Mouse (Mus musculus) midbrain, embryonic 14.5 days (tissue): ENCODE measurements around the gene Kmt5b. TPM values are rescaled to one million over a fixed set of nuclear protein-coding genes. Genes with fewer than 3 reads are reported as not detected.

Source experiments
- ATAC-seq: fragments of 200-750 bp; cut with Nextera tagmentation; 2 replicates; pipeline ENCODE4 v1.8.0; 2017; ENCODE audit warnings: moderate number of reproducible peaks, moderate library complexity; ENCODE audit not compliant: low FRiP score, low TSS enrichment
- DNase-seq: peaks from one replicate; pipeline ENCODE4 v3.0.0-alpha.2; 2015
- H3K27ac ChIP-seq: fragments of 300-500 bp; sonication (generic); replicated peaks from 2 replicates; pipeline ENCODE4 v1.5.1; 2014; ENCODE audit warnings: mild to moderate bottlenecking, low read depth, low read length, moderate library complexity
- H3K27me3 ChIP-seq: fragments of 300-500 bp; sonication (generic); 2 replicates; pipeline ENCODE4 v1.6.1; 2014; ENCODE audit warnings: low read length, control low read depth, mixed read lengths; ENCODE audit not compliant: control insufficient read depth, insufficient read depth
- H3K36me3 ChIP-seq: fragments of 300-500 bp; sonication (generic); 2 replicates; pipeline ENCODE4 v1.6.1; 2014; ENCODE audit warnings: low read length, control low read depth; ENCODE audit not compliant: control insufficient read depth, insufficient read depth
- H3K4me1 ChIP-seq: fragments of 300-500 bp; sonication (generic); 2 replicates; pipeline ENCODE4 v1.6.1; 2014; ENCODE audit warnings: mild to moderate bottlenecking, antibody characterized with exemption, low read length, control low read depth; ENCODE audit not compliant: control insufficient read depth, insufficient read depth
- H3K4me2 ChIP-seq: fragments of 300-500 bp; sonication (generic); 2 replicates; pipeline ENCODE4 v1.6.1; 2014; ENCODE audit warnings: mild to moderate bottlenecking, low read length, moderate library complexity
- H3K4me3 ChIP-seq: fragments of 300-500 bp; sonication (generic); replicated peaks from 2 replicates; pipeline ENCODE4 v1.5.1; 2014; ENCODE audit warnings: low read depth, low read length
- H3K9ac ChIP-seq: fragments of 300-500 bp; sonication (generic); replicated peaks from 2 replicates; pipeline ENCODE4 v1.6.1; 2014; ENCODE audit warnings: mild to moderate bottlenecking, low read length, moderate library complexity
- H3K9me3 ChIP-seq: fragments of 300-500 bp; sonication (generic); 2 replicates; pipeline ENCODE4 v1.6.1; 2016; ENCODE audit warnings: low read length, control low read depth, mixed read lengths; ENCODE audit not compliant: control insufficient read depth
- WGBS: fragments of 180-500 bp; shearing (Covaris S2); extraction: QIAGEN DNeasy Blood & Tissue Kit; methylation state at CpG from one replicate; pipeline ENCODE4 v1.1.7; 2014; 5-methylcytosine and 5-hydroxymethylcytosine counted together
- polyA plus RNA-seq: library from polyadenylated mRNA; unstranded; fragments of >200 nt; fragmentation: Nextera tagmentation; extraction: Ambion mirVana; gene quantifications from 2 replicates; pipeline ENCODE4 v1.2.1, GENCODE M21; 2014

Gene Kmt5b
- 55.6 and 74.0 TPM in 2 replicates for polyA plus RNA-seq

DNA sequence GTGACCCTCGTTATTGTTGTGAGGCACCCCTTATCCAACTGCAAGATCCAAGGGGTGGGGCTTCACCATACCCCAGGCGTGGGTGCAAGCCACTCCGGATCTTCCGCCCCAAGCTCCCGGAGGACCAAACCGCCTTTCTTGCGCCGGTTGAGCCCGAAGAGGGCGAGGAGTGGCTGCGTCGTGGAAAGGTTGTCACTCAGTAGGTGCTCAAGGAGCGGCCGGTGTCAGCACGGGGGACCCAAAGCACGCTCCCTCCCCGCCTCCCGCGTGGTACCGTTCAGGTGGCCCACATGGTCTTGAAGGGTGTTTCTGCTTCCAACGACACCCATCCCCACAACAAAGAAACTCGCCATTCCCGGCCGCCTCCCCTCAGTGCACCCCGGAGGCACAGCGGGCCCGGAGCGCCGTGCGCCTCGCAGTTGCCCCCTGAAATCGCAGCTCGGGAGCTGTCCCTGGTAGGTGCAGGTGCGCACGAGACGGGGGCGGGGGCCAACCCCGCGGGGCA is at the start of gene Kmt5b:
Kmt5b (plus strand) TSS at position 146 of the 505 bp plus-strand sequence.
- Histone ChIP-seq H3K9me3 (no peaks in the 10 kb centered on the region), H3K36me3 (no peaks in the 10 kb centered on the region), H3K4me3 (peak within 1 kb of the TSS; percentile 99), H3K9ac (peak within 1 kb of the TSS; percentile 100), H3K27ac (peak within 1 kb of the TSS; percentile 100), H3K27me3 (no peaks in the 10 kb centered on the region), H3K4me2 (peak within 1 kb of the TSS; percentile 90), H3K4me1 (peaks cover 24% of the 10 kb centered on the region)
- DNase-seq: peak; percentile 77
- WGBS: 1% methylated on average over 39 of the region's 39 CpGs
- ATAC-seq: peak; percentile 46

DNA sequence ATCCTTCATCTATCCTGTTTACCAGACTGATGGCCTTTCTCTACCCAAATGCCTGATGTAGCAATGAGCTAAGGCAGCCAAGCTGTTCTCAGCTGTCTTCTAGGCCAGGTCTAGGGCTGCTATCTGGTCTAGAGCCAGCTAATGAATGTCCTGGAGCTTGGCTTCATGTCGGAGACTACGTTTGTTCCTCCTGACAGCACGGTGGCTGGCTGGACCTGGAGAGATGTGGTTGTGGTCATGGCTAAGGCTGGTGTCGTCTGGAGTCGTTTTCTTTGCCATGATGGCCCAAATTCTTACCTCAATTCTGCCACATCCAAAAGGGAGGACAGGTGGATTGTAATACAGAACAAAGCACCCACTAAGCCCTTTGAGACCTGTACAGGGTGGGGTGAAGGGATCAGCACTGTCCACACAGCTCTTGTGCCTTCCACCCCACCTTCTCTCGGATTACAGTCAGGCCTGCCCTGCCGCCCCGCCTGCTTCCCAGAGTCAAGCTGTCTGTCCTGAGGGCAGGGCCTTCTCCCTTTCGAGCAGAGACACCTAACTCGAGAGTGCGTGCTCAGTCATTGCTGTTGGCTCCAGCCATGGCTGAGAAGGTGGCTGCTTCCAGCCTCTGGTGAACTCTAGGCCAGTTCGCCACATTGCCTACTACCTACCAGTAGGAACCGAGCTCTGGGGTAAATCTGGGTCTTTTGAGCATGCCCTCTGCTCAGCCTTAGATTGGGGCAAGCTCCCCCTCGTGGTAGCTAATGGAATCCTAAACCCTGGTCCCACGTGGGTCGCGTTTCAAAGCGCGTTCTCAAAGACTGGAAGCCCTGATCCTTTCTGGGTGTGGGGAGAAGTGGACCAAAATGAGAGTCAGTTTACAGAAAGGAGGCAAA is 48.5 kb upstream of the Kmt5b start:
- Histone ChIP-seq H3K9ac (peak overlapping the region; percentile 29; the same call in 1 of the 2 replicates), H3K4me2 (peak overlapping the region; percentile 66), H3K4me1 (0 out of 2 replicates have a peak, but pooled peaks cover 9% of the 10 kb centered on the region), H3K4me3 (peak overlapping the region; percentile 31), H3K27me3 (no peaks in the 10 kb centered on the region), H3K27ac (no peak overlapping the region), H3K36me3 (peaks cover 43% of the 10 kb centered on the region), H3K9me3 (no peaks in the 10 kb centered on the region)
- peak; percentile 79 for DNase-seq
- ATAC-seq: peak; percentile 58
- WGBS: 43% methylated on average over 19 of the region's 19 CpGs

DNA sequence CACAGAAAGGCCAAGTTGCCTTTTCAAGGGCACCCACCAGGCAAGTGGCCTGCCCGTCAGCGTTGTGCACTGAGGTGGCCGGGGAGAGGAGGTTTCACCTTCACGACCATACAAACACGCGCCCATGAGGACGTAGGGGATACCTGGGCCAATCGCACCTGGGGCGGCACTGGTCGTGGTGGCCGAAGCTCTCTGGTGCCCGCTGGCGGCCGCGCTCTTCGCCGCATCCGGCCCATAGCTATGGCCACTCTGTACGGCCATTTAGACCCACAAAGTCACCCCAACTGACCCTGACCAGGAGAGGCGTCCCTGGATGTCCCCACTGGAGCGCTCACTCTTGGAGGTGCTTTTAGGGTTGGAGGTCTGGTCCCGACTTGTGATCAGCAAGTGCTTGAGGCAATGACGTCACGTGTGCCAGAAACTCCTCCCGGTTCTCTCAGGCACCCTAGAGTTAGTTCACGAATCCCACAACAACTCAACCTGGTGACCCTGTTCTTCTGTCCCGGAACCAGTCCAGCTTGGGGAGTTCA is 47.8 kb upstream of the Kmt5b start:
- H3K4me1 ChIP-seq: 0 out of 2 replicates have a peak, but pooled peaks cover 9% of the 10 kb centered on the region

GRCm38 (mm10) chr19:3723170-3723569 is 44.1 kb upstream of the Kmt5b start:
- Histone ChIP-seq H3K36me3 (peaks cover 3% of the 10 kb centered on the region; the same call in 1 of the 2 replicates), H3K4me2 (no peak overlapping the region), H3K9me3 (no peaks in the 10 kb centered on the region), H3K27ac (no peak overlapping the region), H3K9ac (no peak overlapping the region), H3K4me3 (no peak overlapping the region), H3K27me3 (no peaks in the 10 kb centered on the region), H3K4me1 (0 out of 2 replicates have a peak, but pooled peaks cover 9% of the 10 kb centered on the region)
- 93% methylated on average over 9 of the region's 9 CpGs for WGBS
- ATAC-seq (no peak), DNase-seq (no peak)

More for the DNA sequence above, 47.8 kb upstream of the Kmt5b start:
- no peaks in the 10 kb centered on the region for H3K9me3 ChIP-seq
- DNase-seq: peak; percentile 58
- no peak overlapping the region for H3K27ac ChIP-seq
- peak overlapping the region; percentile 66 for H3K4me2 ChIP-seq
- peaks cover 40% of the 10 kb centered on the region for H3K36me3 ChIP-seq
- H3K9ac ChIP-seq: peak overlapping the region; percentile 29; the same call in 1 of the 2 replicates
- WGBS: 2% methylated on average over 27 of the region's 27 CpGs
- H3K27me3 ChIP-seq: no peaks in the 10 kb centered on the region
- H3K4me3 ChIP-seq: peak overlapping the region; percentile 31
- peak; percentile 27; the same call in 1 of the 2 replicates for ATAC-seq

GRCm38 (mm10) chr19:3723904-3724303 is 43.3 kb upstream of the Kmt5b start:
- Histone ChIP-seq H3K27me3 (no peaks in the 10 kb centered on the region), H3K36me3 (no peaks in the 10 kb centered on the region), H3K4me3 (no peak overlapping the region), H3K4me2 (no peak overlapping the region), H3K27ac (no peak overlapping the region), H3K4me1 (0 out of 2 replicates have a peak, but pooled peaks cover 7% of the 10 kb centered on the region), H3K9ac (no peak overlapping the region), H3K9me3 (no peaks in the 10 kb centered on the region)
- DNase-seq (peak; percentile 31), ATAC-seq (no peak)
- WGBS: 76% methylated on average over 4 of the region's 4 CpGs

DNA sequence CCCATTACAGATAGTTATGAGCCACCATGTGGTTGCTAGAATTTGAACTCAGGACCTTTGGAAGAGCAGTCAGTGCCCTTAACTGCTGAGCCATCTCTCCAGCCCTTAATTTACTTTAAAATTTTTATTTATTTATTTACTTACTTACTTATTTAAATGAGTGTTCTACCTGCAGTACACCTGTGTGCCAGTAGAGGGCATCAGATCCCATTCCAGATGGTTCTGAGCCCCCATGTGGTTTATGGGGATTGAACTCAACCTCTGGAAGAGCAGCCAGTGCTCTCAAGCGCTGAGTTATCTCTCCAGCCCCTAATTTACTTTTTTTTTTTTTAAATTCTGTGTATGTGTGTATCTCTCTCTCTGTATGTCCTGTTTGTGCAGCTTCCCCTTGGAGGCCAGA is 42.4 kb upstream of the Kmt5b start:
- ATAC-seq: no peak
- no peaks in the 10 kb centered on the region for H3K4me1 ChIP-seq
- DNase-seq: peak; percentile 83
- H3K36me3 ChIP-seq: no peaks in the 10 kb centered on the region
- H3K27ac ChIP-seq: no peak overlapping the region
- H3K9ac ChIP-seq: no peak overlapping the region
- H3K4me3 ChIP-seq: no peak overlapping the region
- H3K4me2 ChIP-seq: no peak overlapping the region
- H3K9me3 ChIP-seq: no peaks in the 10 kb centered on the region
- 18% methylated on average over 1 of the region's 1 CpGs for WGBS
- no peaks in the 10 kb centered on the region for H3K27me3 ChIP-seq

DNA sequence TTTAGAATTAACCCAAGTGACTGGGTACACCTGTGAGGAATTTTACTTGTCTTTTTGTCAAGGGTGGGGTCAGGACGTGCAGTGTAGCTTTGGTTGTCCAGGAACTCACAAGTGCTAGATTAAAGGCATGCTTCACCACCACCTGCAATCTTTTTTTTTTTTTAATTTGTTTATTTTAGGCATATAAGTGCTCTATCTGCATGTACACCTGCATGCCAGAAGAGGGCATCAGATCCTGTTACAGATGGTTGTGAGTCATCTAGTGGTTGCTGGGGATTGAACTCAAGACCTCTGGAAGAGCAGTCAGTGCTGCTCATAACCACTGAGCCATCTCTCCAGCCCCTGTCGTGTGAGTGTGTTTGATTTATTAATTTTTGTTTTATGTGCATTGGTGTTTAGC is 38.3 kb upstream of the Kmt5b start:
- Histone ChIP-seq H3K4me2 (no peak overlapping the region), H3K4me1 (no peaks in the 10 kb centered on the region), H3K9ac (no peak overlapping the region), H3K27ac (no peak overlapping the region), H3K9me3 (no peaks in the 10 kb centered on the region), H3K36me3 (no peaks in the 10 kb centered on the region), H3K27me3 (no peaks in the 10 kb centered on the region), H3K4me3 (no peak overlapping the region)
- DNase-seq (no peak), ATAC-seq (no peak)
- 83% methylated on average over 2 of the region's 2 CpGs for WGBS

GRCm38 (mm10) chr19:3730781-3731646 is 36.2 kb upstream of the Kmt5b start:
- WGBS: 78% methylated on average over 7 of the region's 7 CpGs
- ATAC-seq: no peak

More at GRCm38 (mm10) chr19:3730781-3731646, 36.2 kb upstream of the Kmt5b start:
- Histone ChIP-seq H3K9ac (no peak overlapping the region), H3K27ac (no peak overlapping the region), H3K36me3 (no peaks in the 10 kb centered on the region), H3K27me3 (no peaks in the 10 kb centered on the region), H3K4me3 (no peak overlapping the region), H3K4me1 (no peaks in the 10 kb centered on the region), H3K4me2 (no peak overlapping the region), H3K9me3 (no peaks in the 10 kb centered on the region)
- no peak for DNase-seq
